Mouse (Mus musculus): ENCODE results near the gene Apc2. TPM values are rescaled to one million over a fixed set of nuclear protein-coding genes. Genes with fewer than 3 reads are reported as not detected.
A peak's percentile ranks its signal among the peaks of the same experiment; 100 is the strongest.

Gene Apc2
- polyA plus RNA-seq, 1 experiment from 2014 or later: 170 TPM

DNA sequence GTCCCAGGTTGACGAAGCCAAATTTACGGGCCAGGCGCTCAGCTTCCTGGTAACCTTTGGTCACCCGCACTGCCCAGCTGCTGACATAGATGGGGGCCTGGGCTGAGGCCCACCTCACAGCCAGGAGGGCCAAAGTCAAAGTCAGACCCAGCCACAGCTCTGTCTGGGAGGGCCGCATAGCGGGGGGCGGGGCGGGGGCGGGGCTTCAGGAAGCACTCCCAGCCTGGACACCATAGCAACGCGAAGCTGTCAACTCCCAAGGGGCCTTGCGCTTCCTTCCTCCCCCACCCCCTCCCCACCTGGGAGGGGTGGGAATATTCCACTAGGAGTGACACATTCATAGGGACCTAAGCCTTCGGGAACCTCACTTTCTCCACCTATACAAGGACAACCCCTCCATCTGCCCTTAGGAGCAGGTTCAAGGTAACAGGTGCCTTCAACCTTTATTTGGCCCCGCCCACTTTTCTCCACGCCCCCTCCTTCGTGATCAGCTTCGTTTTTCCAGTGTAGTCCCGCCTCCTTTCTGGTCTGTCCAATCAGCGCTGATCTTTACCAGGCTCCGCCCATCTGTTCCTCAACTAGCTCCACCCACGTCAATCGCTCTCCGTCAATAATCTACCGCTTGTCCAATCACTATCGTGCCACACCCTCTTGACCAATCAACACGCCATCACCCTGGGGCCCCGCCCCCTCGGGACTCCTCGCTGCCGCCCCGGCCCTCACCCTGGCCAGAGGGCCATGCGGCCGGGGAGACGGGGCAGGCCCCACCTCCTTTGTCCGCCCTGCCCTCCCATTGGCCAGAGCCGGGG lies 33.7 kb downstream of the Apc2 start, which contains the start of the genes Pcsk4 and Reep6:
Gene Pcsk4 (minus strand): TSS at position 226 of the 809 bp plus-strand sequence.
Gene Reep6 (plus strand): TSS at position 681 of the 809 bp plus-strand sequence.
- Histone ChIP-seq H3K27me3 (peaks cover 39% of the 10 kb centered on the region), H3K9ac (peak within 1 kb of the TSS; percentile 59), H3K4me3 (peak within 1 kb of the TSS; percentile 46), H3K4me2 (replicated peaks) (peak within 1 kb of the TSS; percentile 88), H3K27ac (0 out of 2 replicates have a peak within 1 kb of the TSS, but pooled peaks have one; percentile 2), H3K9me3 (replicated peaks) (no peaks in the 10 kb centered on the region), H3K36me3 (no peaks in the 10 kb centered on the region), H3K4me1 (peaks cover 15% of the 10 kb centered on the region)
- 6% methylated on average over 31 of the region's 36 CpGs for WGBS
- ATAC-seq (ENCODE audit: low FRiP score): peak; percentile 94

DNA sequence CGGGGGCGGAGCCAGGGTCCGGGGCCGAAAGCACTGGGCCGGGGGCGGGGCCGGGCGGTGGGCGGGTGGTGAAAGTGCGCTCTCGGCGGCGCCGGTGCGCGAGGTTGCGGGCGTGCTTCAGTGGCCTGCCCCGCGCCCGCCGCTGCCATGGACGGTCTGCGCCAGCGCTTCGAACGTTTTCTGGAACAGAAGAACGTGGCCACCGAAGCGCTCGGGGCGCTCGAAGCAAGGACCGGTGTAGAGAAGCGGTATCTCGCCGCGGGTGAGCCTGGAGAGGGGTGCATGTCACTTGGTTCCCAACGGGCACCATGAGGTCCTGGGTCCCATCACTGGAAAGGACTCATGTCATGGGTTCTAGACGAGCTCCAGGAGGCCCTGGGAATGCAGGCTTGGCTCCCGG lies 34.3 kb downstream of the Apc2 start:
- H3K9me3 ChIP-seq (replicated peaks): no peaks in the 10 kb centered on the region
- H3K27ac ChIP-seq: 0 out of 2 replicates have a peak overlapping the region, but pooled peaks have one; percentile 2
- WGBS: 1% methylated on average over 40 of the region's 41 CpGs
- H3K4me1 ChIP-seq: peaks cover 15% of the 10 kb centered on the region
- peak overlapping the region; percentile 46 for H3K4me3 ChIP-seq
- H3K9ac ChIP-seq: peak overlapping the region; percentile 59
- peak; percentile 26; the same call in 1 of the 2 replicates for ATAC-seq (ENCODE audit: low FRiP score)
- peaks cover 38% of the 10 kb centered on the region for H3K27me3 ChIP-seq
- H3K4me2 ChIP-seq (replicated peaks): peak overlapping the region; percentile 88
- no peaks in the 10 kb centered on the region for H3K36me3 ChIP-seq

DNA sequence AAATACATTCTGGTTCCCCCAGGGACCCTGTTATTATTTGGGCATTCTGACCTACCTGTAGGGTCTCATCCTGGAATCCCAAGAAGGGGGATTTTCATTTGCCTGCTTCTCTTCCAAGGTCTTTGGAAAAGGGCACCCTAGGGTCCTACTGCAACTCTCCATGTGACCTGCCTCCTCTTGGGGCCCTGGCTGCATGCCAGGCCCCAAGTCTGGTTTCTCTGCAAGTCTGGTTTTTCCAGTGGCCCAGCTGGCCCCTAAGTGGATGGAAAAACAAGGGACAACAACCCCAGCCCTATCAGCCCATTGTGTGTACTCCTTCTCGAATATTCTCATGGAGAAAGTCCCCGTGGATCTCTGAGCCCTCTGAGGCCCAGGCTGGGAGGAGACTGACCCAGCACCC lies 35.1 kb downstream of the Apc2 start:
- Histone ChIP-seq H3K27ac (no peak overlapping the region), H3K9ac (no peak overlapping the region), H3K36me3 (no peaks in the 10 kb centered on the region), H3K4me2 (replicated peaks) (peak overlapping the region; percentile 88), H3K4me3 (0 out of 2 replicates have a peak overlapping the region, but pooled peaks have one; percentile 46), H3K4me1 (peaks cover 15% of the 10 kb centered on the region), H3K9me3 (replicated peaks) (no peaks in the 10 kb centered on the region), H3K27me3 (peaks cover 38% of the 10 kb centered on the region)
- 69% methylated on average over 2 of the region's 2 CpGs for WGBS
- no peak for ATAC-seq (ENCODE audit: low FRiP score)

DNA sequence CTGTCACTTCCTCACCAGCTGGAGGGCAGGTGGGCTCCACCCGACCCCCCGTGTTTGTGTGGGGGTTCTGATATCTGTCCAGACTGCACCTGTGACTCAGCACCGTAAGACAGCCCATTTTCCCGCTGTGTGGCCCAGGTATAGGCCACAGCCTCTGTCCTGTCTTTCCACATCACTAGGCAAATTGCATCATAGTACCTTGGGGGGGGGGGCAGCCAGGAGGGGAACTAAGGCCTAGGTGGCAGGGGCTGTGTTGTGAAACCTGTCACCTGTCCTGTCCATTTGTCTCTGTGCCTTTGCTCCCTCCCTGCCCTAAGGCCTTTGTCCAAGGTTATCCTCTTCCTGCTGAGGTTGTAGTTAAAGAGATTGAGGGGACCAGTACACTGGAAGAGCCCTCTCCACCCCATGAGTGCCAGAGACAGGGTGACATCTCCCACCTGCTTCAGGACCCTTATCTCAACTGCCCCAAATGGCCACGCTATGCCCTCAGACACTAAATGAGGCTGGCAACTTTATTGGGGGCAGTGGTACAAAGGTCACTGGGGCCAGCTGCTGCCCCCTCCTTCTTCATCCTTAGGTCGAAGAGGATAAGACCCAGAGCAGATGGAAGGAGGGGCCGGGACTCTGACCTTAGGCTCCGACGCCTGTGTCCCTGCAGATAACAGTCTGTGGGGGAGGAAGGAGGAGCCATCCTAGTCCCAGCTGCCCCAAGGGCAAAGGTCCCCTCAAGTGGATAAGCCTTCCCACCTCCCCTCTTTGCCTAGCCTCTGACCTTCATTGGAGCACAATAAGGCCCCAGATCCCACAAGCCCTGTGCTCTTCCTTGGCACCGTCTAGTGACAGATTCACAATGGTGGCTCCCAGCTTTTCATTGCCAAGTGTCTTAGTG lies 36.1 kb downstream of the Apc2 start:
- H3K27me3 ChIP-seq: peaks cover 33% of the 10 kb centered on the region
- 55% methylated on average over 10 of the region's 10 CpGs for WGBS
- no peaks in the 10 kb centered on the region for H3K36me3 ChIP-seq
- peaks cover 15% of the 10 kb centered on the region for H3K4me1 ChIP-seq
- no peaks in the 10 kb centered on the region for H3K9me3 ChIP-seq (replicated peaks)
- no peak overlapping the region for H3K4me3 ChIP-seq
- no peak overlapping the region for H3K9ac ChIP-seq
- H3K27ac ChIP-seq: no peak overlapping the region
- no peak for ATAC-seq (ENCODE audit: low FRiP score)
- H3K4me2 ChIP-seq (replicated peaks): no peak overlapping the region

DNA sequence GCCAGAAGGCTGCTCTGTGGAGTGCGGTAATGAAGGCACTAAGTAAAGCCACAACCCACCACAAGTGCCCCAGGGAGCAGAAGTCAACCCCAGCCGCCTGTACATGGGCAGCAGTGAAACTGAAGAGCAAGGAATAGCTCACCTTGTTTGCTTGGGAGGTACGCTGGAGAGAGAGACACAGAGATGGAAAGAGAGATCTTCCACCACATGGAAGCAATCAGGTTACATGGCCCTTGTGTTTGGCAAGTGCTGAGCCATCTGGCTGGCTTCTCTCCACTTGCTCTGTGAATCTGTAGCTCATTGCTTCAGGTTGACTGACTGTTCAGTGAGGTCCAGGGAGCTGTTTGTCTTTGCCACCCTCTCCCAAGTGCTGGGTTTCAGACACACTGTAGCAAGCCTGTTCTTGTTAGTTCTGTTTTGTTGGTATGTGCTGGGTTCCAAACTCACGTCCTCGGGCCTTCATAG lies 36.8 kb downstream of the Apc2 start:
- H3K4me3 ChIP-seq: no peak overlapping the region
- no peaks in the 10 kb centered on the region for H3K9me3 ChIP-seq (replicated peaks)
- H3K4me2 ChIP-seq (replicated peaks): no peak overlapping the region
- WGBS: 78% methylated on average over 5 of the region's 5 CpGs
- H3K9ac ChIP-seq: no peak overlapping the region
- ATAC-seq (ENCODE audit: low FRiP score): no peak
- H3K27me3 ChIP-seq: peaks cover 31% of the 10 kb centered on the region
- no peak overlapping the region for H3K27ac ChIP-seq
- no peaks in the 10 kb centered on the region for H3K36me3 ChIP-seq
- H3K4me1 ChIP-seq: peaks cover 15% of the 10 kb centered on the region

DNA sequence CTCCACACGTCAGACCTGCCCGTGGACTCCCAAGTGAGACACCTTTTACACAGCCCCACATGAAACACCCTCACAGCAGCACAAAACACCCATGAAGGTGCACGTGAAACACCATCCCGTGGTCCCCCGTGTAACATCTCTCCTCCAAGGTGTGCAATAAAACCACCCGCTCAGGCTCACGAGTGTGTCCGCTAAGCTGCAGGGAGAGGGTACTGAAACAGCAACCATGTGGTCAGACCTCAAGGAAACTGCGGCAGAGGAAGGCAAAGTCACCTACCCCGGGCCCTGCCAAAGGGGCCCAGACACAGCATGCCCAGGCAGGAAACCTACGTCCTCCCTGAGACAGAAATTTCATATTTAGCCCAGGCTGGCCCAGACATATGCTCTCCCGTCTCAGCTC lies 40.5 kb downstream of the Apc2 start:
- no peak overlapping the region for H3K9ac ChIP-seq
- H3K9me3 ChIP-seq (replicated peaks): no peaks in the 10 kb centered on the region
- no peak overlapping the region for H3K27ac ChIP-seq
- no peak for ATAC-seq (ENCODE audit: low FRiP score)
- no peaks in the 10 kb centered on the region for H3K36me3 ChIP-seq
- peaks cover 35% of the 10 kb centered on the region for H3K27me3 ChIP-seq
- WGBS: 88% methylated on average over 12 of the region's 12 CpGs
- no peak overlapping the region for H3K4me2 ChIP-seq (replicated peaks)
- no peak overlapping the region for H3K4me3 ChIP-seq
- H3K4me1 ChIP-seq: peaks cover 8% of the 10 kb centered on the region; the same call in 1 of the 2 replicates

DNA sequence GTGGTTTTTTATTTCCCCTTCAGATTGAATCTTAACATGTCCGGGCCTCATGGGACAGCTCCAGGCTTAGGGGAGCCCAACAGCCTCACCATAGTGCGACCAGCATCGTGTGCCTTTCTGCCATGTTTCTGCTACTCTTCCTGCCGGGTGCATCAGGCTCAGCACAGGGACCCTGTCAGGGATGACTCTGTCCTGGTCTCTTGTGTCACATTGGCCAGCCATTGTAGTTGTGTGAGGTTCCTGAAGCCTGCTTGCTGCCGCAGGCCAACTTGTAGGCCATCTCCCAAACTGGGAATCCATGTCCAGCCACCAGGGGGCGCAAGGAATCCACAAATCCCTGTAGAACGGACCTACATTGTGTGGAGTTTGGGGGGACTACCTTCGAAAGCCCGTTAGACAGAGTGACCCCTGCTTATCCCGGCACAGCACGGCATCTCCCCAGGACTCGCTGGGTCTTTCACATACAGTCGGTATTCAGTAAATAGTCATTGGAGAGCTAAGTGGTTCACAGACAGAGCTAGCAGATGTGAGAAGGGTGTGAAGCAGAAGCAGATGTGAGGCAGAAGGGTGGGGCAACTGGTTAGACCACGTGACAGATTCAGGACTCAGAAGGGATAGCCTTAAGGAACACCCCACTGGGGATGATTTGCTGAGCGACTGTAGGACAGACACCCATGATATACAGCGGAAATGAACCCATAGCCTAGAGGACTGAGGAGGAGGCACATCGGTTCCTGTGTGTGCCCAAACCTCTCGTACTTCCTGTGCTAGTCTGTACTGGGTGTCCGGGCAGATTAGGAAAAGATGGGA lies 44.4 kb downstream of the Apc2 start:
- H3K9me3 ChIP-seq (replicated peaks): no peaks in the 10 kb centered on the region
- WGBS: 22% methylated on average over 19 of the region's 19 CpGs
- no peak for ATAC-seq (ENCODE audit: low FRiP score)
- H3K27me3 ChIP-seq: peaks cover 61% of the 10 kb centered on the region
- peaks cover 35% of the 10 kb centered on the region for H3K4me1 ChIP-seq
- H3K9ac ChIP-seq: no peak overlapping the region
- no peak overlapping the region for H3K27ac ChIP-seq
- H3K36me3 ChIP-seq: no peaks in the 10 kb centered on the region
- no peak overlapping the region for H3K4me3 ChIP-seq
- 0 out of 2 replicates have a peak overlapping the region, but pooled peaks have one; percentile 13 for H3K4me2 ChIP-seq (replicated peaks)

DNA sequence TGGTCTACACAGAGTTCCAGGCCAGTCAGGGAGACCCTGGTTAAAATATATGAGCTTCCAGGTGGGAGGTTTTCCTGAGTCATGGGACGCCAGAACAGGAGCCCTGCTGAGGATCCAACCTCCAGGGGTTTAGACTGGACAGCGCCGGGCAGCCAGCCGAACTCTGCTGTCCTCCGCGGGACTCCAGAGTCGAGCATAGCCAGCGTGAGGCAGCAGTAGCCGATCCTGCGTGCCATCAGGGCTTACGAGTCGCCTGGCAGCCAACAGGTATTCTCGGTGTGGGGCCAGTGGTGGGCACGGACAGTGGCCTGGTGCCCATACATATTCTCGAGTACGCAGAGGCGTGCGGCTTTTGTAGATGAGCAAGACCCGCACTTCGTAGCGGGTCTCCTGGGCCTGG lies 45.2 kb downstream of the Apc2 start:
- Histone ChIP-seq H3K9me3 (replicated peaks) (no peaks in the 10 kb centered on the region), H3K27me3 (peaks cover 65% of the 10 kb centered on the region), H3K4me3 (no peak overlapping the region), H3K27ac (no peak overlapping the region), H3K9ac (no peak overlapping the region), H3K4me1 (peaks cover 38% of the 10 kb centered on the region), H3K36me3 (no peaks in the 10 kb centered on the region), H3K4me2 (replicated peaks) (no peak overlapping the region)
- WGBS: 13% methylated on average over 21 of the region's 21 CpGs
- no peak for ATAC-seq (ENCODE audit: low FRiP score)

DNA sequence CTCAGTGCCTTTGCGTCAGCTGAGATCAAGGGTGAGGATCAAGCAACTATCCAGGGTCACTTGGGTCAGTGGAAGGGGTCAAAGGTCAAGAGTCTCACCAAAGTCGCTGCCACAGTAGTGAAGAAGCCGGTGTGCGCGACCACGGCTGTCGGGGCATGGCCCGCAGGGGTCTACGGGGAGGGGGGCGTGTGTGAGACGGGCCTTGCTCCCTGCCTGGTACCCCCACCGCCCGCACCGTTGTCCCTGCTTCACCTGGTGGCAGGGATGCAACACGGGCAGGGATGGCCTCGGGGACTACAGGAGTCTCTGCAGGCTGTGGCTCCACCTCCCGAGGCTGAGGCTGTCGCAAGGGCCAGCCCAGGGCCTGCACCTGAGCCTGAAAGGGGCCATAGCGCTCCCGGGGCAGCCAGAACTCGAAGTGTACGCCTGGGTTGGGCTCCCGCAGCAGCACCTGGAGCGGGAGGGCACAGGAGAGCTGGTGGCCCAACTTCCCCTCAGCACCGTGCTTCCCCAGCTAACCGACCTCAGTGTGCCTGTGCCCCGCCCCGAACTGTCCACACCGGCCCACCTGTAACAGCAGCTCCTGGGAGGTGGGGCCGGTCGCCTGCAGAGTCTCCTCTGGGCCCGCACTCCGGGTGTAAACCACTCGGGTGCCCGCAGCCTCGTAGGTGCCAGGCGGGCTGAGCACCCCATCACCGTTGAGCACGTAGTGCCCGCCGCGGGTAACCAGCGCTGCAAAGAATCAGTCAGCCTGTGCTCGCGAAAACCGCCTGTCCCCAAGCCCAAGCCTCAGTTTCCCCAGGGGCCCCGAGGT lies 45.9 kb downstream of the Apc2 start:
- WGBS: 2% methylated on average over 44 of the region's 47 CpGs
- Histone ChIP-seq H3K9me3 (replicated peaks) (no peaks in the 10 kb centered on the region), H3K4me3 (peak overlapping the region; percentile 33), H3K9ac (no peak overlapping the region), H3K4me2 (replicated peaks) (peak overlapping the region; percentile 54), H3K36me3 (no peaks in the 10 kb centered on the region), H3K27ac (no peak overlapping the region), H3K4me1 (peaks cover 38% of the 10 kb centered on the region), H3K27me3 (peaks cover 70% of the 10 kb centered on the region)
- 0 out of 2 replicates have a peak, but pooled peaks have one; percentile 3 for ATAC-seq (ENCODE audit: low FRiP score)

DNA sequence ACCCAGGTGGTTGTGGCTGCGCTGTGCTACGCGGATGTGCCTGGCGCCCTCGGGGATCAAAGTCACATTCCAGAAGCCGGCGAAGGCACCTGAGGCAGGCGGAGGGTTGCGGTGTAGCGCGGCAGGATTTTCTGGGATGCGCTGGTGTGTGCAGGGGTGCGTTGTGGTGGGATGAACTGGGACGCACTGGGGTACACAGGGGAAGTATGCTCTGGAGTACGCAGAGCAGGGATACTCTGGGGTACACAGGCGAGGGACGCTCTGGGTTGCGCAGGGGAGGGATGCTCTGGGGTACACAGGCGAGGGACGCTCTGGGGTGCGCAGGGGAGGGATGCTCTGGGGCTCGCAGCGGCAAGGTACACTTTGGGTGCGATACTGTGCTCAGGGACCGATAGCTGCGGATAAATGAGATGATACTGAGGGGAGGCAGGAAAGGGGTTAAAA lies 46.5 kb downstream of the Apc2 start:
- WGBS: 2% methylated on average over 26 of the region's 26 CpGs
- no peak for ATAC-seq (ENCODE audit: low FRiP score)
- H3K4me2 ChIP-seq (replicated peaks): peak overlapping the region; percentile 54

More for the DNA sequence above, 46.5 kb downstream of the Apc2 start:
- H3K36me3 ChIP-seq: no peaks in the 10 kb centered on the region
- H3K4me3 ChIP-seq: peak overlapping the region; percentile 33
- H3K27me3 ChIP-seq: peaks cover 75% of the 10 kb centered on the region
- peaks cover 38% of the 10 kb centered on the region for H3K4me1 ChIP-seq
- no peaks in the 10 kb centered on the region for H3K9me3 ChIP-seq (replicated peaks)
- H3K27ac ChIP-seq: no peak overlapping the region
- H3K9ac ChIP-seq: peak overlapping the region; percentile 45; the same call in 1 of the 2 replicates
